Mouse (Mus musculus): Measurements from ENCODE around the gene Krtap16-3.

DNA sequence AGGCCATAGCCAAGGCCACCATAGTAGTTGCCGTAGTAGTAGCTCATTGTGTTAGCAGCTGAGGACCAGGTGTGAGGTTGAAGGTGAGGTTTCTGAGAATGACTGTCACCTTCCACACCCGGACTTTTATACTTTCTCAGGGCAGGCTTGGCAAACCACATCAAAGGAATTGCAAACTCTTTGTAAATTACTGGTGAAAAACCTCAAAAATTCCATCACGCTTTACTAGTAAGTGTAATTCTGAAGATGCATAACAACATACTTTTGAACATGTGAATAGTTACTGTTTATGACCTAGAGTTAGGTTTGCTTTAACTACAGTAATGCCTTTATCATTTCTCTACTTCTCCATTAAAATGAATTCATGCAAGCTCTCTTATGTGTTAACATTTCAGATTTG lies 30.5 kb downstream of the Krtap16-3 start, which contains the start of gene Krtap19-9b:
- TF ChIP-seq POLR2A (IDR thresholded peaks at IDR 0.05; ENCODE audit: extremely low read depth, insufficient read depth, low read length) (no peak), CTCF (IDR thresholded peaks at IDR 0.05; ENCODE audit: extremely low read depth, insufficient read depth, low read length) (no peak)

Measured in cortical plate, adult 2 months (tissue).